Mouse (Mus musculus) right cerebral cortex, postnatal 25 days (tissue): ENCODE results near the gene Gpr18.
A peak's percentile ranks its signal among the peaks of the same experiment; 100 is the strongest.

ENCODE experiments used
- DNase-seq: peaks from one replicate; pipeline ENCODE4 v3.0.0; 2022

The Gpr18 gene

DNA sequence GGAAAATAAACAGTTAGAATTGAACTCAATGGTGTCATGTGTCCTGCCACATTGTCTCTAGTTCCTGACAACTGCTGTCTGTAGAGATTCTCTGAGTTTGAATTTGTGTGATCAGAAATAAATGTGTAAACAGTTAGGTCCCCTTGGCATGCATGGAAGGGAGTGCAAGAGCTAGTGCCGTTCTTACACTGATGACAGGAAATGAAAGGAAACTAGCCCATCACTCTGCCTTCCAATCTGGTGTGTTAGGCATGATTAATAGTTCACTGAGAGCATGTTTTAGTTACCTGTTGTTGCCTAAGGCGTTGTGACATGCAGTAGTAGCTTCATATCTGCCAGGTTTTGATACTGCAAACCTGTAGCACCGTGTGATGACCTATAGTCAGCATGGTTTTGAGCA lies 32.4 kb upstream of the Gpr18 start:
- no peak for DNase-seq

DNA sequence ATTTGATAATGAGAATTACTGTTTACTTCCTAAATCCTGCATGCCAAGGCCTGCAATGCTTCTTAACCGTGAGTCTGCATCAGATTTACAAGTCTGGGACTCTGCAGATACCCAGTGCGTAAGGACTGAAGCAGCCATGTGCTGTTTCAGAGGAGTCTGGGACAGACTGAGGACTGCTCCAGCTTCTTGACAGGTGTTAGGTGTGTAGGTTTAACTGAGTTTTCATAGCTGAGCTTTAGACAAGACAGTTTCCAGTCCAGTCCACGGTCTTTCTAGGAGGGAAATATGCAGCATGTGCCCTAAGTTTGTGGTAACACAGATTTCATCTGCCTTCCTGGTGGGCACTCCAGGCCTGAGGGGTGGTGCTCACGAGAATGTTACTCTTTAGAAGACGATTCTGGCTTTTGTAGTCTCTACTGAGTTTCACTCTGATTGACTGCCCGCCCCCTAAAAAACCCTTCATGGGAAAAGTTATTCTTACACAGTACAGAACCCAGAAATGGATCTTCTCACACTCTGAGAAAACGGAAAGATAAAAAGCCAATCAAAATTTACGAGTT lies 31.7 kb upstream of the Gpr18 start:
- DNase-seq = no peak

DNA sequence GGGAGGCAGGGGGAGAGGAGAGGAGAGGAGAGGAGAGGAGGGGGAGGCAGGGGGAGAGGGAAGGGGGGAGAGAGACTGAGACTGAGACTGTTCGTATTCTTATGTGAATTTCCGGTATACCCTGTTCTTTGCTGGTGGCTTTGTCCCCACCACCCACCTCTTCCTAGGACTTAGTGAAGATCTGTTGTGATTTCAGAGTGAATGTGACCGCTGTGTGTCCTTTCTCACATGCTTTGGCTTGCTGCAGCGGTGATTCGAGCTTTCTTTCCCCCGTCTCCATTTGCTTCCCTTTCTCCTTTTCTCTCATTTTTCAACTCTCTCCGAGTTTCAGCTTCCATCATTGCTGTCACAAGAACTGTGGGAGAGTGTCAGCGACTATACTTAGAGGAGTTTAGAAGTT lies 31.1 kb upstream of the Gpr18 start:
- no peak for DNase-seq

DNA sequence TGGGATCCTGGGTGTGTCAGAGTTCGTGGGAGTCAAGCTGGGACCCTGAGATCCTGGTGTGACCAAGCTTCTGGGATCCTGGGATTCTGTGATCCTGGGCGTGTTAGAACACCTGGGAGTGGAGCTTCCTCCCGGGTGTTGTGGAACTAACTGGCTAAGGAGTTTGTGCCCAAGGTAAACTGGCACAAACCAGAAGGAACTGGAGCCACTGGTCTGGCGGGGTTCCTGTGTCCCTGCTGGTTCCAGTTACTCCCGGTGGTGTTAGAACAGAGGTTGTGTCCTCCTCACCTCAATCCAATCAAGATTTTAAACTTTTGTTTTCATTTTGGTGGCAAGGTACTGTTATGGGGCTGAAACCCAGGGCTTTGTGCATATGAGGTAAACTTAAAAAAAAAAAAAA lies 30.6 kb upstream of the Gpr18 start:
- no peak for DNase-seq

DNA sequence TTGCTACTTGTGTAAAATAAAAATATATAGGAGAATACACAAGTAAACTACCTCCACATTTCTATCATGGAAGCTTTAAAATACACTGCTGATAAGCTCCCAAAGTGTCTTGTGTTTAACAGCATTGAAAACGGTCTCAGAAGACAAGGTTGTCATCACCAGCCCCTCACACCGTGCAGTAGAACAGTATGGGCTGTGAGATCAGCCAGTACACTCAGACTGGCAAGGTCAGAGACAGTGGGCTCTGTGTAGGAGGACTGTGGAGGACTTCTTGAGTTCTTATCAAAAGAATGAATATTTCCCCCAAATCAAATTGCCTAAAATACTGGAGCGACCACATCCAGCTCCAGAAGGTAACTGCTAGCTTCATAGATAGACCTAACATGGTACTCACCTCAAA lies 24.0 kb upstream of the Gpr18 start:
- DNase-seq = no peak

DNA sequence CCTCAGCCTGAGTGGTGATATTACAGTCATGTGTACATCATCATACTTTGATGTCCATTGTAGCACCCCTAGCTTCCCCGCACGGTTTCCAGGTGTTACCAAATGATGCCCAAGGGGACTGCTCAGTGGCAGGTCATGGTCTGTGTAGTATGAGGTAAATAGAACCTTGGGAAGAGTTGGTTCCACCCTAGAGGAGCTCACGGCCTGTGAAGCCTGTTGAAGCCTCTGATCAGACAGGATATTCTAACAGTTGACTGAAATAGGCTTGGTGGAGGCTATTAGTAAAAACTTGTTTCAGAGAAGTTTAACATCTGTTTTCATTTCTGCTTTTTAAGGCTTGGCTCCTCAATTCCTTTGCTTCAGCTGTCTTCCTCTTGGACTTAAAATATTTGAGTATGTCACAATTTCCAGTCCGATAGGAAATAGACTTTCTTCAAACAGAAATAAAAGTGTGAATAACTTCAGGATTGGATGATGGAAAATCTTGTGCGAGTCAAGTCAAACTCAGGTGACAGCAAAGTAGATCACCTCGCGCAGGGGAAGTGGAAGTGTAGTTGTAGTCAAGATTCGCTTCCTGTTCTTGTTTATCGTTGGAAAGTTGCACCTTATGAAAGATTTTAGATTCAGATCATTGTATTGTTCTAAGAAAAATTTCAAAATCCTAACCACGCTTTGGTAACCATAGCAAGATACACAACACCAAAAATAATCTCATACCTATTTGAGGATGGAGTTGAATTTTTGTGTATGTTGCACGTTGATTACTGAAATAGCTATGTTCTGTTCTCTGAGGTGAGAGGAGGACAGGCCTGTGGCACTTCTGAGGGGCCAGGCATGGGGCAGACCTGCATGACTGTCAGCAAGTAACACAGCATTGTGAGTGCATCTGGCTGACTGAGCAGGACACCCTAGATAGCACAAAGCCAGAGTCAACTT lies 22.9 kb upstream of the Gpr18 start:
- no peak for DNase-seq

DNA sequence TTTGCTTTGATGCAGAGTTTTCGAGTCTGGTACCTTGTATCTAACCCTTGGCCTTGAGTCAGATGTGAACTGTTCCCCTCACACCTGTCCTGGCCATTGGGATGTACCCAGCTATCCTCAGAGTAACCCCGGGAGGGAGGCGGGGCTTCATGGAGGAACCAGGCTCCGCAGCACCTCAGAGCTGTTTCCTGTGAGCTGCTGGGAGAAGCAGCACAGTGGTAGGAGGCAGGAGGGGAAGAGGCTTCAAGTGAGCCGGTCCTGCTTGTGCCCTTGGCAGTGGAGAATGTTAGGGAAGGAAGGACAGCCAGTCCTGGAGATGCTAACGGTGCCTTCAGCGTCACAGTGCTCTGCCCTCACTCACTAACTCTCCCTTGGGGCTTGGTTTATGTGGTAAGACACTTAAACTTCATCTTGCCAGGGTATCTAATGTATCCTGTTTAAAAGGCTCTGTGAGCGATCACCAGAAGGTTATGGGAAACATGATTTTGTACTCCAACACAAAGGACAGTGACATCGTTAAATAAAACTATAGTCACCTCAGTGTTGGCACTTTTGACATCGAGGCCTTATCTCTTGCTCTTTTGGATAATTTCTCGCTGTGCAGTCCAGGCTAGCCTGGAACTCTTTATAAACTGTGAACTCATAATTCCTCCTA lies 22.1 kb upstream of the Gpr18 start:
- DNase-seq = no peak

DNA sequence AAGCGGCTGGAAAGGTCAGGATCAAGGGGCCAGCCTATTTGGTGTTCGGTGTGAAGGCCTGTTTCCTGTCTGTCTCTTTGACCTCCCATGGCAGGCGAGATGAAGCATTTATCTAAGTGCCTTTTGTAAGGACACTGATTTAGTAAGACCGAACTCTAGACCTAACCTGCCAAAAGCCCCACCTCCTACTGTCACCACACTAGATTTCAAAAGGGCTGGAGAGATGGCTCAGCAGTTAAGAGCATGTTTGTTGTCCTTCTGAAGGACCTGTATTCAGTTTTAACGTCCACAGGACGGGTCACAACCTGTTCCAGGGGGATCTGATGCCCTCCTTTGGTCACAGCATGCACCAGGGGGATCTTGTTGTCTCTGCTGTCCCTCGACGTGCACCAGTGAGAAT lies 21.3 kb upstream of the Gpr18 start:
- DNase-seq = no peak

DNA sequence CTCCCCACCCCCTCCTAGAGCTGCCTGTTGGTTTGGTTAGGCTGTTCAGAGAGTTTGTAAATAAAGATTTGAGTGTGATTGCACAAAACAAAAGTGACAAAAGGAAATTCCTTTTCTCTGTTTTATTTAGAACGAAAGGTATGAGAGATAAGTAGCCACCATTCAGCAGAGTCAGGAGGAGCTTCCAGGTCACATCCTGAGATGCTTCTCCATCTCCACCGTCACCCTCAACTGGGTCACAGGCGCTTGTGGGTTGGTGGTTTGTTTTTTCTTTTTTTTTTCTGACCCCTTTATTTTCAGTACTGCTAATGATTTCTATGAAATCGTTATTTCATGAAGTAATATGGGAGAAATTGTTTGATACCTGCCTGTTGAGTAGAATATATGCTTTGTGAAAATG lies 20.8 kb upstream of the Gpr18 start:
- no peak for DNase-seq

DNA sequence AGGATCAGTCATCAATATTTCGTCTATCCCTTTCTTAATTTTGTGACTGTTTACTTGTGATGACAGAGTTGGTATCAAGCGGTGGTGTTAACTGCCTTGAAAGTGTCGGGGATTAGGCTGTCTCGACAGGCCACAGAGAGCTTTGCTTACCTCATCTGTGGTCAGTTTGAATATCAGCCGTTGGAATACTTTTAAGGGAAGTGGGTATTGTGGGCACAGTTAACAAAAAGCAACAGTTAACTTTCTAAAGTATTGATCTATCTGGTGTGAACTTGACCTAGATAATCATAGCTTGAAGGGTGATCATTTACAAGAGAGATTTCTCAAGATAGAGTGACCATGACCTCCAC lies 19.0 kb upstream of the Gpr18 start:
- DNase-seq = no peak

DNA sequence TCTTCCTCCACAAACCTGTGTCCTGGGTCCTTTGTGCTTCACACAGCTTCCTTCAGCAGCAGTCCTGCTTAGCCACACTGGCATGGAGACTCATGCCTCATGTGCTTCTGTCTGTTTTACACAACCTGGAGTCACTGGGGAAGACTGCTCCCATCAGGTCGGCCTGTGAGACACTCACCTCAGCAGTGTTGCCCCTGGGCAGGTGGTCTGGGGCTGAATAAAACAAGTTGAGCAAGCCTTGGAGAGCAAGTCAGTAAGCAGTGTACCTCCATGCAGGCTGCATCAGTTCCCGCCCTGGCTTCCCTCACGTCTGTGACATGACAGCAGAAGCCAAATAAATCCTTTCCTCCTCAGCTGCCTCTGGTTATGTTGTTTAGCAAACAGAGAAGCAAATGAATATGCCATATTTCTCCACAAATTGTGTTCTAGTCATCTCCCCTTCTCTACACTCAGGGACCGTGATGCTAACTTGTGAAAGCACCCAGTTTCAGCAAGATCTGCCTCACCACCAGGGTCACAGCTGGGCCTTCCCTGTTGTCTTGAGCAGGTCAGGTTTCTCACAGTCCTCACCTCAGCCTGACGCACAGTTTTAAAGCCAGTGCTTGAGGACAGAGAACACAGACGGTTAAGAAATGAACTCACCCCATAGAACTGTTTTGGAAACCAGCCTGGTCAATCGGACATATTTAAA lies 18.5 kb upstream of the Gpr18 start:
- DNase-seq = no peak

DNA sequence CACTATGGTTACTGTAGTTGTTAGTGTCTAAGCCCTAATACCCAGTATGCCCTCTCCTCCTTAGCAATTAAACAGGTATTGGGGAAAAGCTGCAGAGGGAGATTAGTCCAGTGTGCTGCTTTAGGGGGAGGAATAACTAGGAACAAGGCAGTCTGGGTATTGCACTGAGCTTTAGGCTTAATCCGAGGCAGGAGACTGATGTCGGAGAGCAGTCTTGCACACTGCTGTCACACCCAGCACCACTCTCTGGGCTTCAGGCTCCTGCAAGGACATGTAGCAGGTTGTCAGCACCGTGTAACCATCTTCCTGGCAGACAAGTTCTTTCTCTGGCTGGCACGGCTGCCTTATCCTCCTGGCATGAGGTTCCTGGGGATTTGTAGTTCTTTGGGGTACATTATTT lies 16.6 kb upstream of the Gpr18 start:
- DNase-seq = no peak

DNA sequence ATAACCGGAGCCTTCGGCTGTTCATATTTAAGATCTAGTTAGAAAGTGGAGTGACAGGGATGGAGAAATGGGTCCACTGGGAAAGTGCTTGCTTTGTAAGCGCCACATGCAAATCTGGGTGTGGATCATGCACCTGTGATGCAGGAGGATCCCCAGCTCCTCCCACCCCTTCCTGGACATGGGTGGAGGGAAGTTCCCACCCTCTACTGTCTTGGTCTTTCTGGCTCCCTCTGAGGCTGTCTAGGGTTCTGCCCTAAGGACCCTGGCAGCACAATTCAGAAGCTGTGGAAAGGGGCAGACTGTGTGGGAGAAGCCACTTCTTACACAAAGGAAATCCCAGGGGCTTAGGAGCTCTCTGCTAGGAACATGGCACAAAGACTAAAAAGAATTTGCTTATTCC lies 16.0 kb upstream of the Gpr18 start:
- DNase-seq = no peak

DNA sequence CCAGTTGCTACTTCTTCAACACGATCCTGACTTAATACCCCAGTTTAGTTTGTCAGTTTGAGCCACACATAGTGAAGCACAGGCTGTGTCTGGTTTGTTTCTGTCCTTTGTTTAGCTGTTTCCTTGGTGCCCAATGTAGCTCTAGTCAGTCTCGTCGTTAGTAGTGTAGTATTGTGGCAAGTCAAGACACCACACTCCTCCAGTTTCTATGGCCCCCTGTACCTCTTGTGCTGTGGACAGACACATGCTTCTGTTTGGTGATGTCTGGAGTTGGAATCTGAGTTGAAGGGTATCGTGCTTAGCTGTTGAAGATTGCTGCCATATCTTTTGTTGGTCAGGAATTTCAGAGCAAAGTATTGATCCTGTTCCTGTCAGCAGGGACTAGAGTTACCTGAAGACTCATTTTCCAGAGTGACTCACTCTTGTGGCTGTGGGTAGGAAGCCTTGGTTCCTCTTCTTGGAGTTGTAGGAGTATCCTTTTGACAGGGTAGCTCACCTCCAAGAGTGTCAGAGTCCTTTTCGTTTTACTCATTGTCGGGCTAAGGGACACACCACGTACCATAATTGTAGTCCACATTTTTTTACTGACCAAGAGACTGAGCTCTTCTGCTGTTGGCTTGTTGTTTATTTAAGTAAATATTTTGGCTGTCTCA lies 15.3 kb upstream of the Gpr18 start:
- no peak for DNase-seq

DNA sequence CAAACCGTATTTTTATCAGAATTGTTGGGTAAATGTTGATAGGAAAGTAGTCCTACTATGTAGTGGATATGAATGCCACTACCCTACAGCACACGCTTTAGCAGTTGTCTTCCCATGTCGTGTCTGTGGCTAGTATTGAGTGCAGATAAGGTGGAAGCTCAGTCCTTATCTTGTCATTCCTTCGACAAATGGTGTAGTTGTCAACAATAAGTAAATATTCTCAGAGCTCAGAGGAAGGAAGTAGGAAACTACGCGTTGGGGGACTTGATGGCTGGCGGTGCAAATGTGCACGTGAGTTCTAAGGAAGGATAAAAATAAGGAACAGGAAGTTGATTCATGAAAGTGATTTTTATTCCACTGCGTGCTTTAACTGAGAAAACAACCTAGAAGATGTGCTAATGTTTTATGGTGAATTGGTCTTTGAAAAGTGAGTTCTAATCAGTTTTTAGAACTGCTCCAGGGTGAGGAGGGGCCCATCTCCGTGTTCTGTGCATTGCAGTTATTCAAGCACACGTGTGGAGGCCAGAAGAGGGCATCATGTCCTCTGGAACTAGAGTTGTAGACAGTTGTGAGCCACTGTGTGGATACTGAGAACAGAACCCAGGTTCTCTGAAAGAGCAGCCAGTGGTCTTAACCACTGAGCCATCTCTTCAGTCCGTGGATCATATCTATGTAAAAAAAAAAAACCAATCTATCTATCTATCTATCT lies 13.8 kb upstream of the Gpr18 start:
- DNase-seq = no peak

DNA sequence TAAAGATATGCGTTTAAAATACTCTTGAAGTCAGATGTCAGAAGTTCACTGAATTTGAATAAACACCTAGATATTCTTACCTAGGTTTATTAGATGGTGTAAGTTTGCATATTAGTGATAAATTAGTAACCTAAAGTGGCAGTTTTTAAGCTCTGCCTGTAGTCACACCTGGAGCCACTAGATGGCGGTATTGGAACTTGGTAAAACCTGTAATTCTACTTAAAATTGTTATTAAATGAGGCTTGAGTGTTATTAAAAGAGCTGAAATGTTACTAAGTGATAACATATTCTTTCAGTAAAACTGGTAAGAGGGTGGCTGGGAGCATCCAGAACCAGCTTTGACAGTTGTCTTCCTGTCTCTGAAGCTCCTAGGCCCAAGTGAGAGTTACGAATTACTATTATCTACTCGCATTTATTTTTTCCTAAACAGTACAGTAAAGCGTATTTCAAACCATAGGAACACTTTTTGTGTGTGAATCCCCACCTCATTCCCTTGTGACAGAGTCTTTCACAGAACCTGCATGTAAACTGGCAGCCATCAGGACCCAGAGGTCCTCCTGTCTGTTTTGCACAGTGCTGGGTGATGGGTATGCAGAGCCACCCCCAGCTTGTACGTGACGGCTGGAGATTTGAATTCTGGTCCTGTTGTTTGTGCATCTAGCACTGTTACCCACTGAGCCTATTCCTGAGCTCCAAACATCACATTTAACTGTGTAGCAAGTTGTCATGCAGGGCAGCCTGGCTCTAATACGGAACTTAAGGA lies 13.0 kb upstream of the Gpr18 start:
- DNase-seq = peak; percentile 29

DNA sequence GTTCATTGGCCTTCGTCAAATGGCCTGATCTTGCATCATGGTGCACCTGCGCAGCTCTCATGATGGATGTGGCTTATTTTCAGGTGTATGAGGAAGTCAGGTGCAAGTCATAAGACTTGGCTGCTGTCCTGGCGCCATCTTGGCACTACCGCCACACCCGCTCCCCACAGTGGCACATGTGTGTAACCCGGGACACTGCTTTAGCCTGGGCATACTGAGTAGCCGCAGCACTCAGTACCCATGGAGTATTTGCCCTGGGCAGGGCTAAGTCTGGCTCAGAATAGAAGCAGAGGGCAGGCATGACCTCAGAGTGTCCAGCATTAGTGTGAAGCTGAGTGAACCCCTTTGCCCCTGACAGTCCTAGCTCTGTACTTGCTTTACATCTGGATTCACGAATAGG lies 11.9 kb upstream of the Gpr18 start:
- DNase-seq = no peak

DNA sequence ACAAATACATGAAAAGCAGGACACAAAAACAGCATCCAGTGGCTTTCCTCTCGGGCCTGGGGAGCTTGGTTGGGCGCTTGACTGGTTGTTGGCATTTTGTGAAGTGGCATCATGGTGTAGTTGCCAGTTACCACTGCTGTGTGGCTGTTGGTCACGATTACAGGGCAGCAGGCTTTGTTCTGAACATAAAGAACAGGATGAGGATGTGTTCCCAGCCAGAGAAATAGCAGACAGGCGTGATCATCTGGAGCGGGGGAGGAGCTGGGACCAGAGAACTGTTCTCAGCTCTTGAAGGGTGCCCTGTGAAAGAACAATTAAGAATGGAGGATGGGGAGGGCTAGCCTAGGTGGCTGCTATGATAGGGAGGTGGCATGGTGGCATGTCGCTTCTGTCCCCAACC lies 11.3 kb upstream of the Gpr18 start:
- no peak for DNase-seq

DNA sequence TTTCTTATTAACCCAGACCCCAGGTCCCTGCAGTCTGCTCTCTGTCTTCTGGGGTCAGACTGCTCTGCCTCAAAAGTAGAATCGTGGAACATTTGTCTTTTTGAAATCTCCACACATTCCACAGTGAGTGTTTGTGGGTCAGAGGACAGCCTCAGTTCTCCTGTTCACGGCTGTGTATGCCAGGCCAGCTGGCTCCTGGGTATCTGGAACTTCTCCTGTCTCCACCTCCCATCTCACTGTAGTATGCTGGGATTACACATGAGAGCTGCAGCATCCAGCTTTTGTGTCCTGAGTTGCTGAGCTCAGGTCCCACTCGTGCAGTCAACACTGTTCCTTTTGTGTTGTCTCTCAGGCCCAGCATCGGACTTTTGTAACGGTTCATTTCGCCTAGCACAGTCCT lies 9.3 kb upstream of the Gpr18 start:
- DNase-seq = no peak

DNA sequence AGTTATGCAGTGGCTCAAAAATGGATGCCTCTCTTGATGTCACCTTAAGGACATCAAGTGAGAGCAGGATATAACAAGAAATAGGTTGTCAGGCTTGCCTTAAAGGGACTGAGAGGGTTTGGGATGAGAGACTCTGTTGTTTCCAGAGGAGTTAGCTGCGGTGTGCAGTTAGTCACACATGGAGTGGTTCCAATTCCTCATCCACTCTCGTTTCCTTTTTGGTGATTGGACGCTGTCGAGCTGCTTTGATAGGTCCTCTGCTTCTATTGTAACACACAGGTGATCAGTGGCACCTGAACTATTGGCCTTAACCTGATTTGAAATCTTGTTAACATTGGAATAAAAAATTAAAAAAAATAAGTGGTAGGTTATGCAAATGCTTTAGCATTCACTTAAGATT lies 7.2 kb upstream of the Gpr18 start:
- no peak for DNase-seq

DNA sequence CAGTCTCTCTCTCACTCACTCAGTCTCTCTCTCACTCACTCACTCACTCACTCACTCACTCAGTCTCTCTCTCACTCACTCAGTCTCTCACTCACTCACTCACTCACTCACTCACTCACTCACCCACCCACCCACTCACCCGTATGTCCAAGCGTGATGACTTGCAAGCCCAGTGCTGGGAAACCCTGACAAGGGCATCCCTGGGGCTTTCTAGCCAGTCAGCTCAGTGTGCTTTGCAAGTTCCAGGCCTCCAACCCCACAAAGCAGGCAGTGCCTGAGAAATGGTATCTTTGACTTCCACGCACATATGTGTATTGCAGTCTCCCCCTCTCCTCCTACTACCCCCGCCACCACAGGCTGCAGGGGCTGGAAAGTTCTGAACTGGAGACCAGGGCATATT lies 6.4 kb upstream of the Gpr18 start:
- no peak for DNase-seq
